Mouse (Mus musculus): Measurements from ENCODE around the gene Efcab7. TPM values are rescaled to one million over a fixed set of nuclear protein-coding genes. Genes with fewer than 3 reads are reported as not detected.

Efcab7 gene
- total and polyA plus RNA-seq, 3 experiments, result 10.6 to 57.0 (median 14.6) TPM

- TF ChIP-seq EP300 (IDR thresholded peaks at IDR 0.05; ENCODE audit: low read length) (no peak), MAZ (IDR thresholded peaks at IDR 0.05; ENCODE audit: low read depth, low read length) (no peak), MEF2A (IDR thresholded peaks at IDR 0.05; ENCODE audit: borderline replicate concordance, low read depth, low read length) (peak; percentile 25; the same call in 1 of the 2 replicates), SMC3 (IDR thresholded peaks at IDR 0.05; ENCODE audit: low read depth, low read length) (peak; percentile 41), JUND (conservative IDR thresholded peaks at IDR 0.05; ENCODE audit: low read depth, low read length) (peak; percentile 63; the same call in 1 of the 2 replicates), E2F4 (IDR thresholded peaks at IDR 0.05; ENCODE audit: insufficient replicate concordance, low read depth, low read length) (no peak), ZKSCAN1 (IDR thresholded peaks at IDR 0.05; ENCODE audit: borderline replicate concordance, low read depth, low read length) (no peak), BHLHE40 (IDR thresholded peaks at IDR 0.05; ENCODE audit: low read depth, low read length) (peak; percentile 81), USF2 (conservative IDR thresholded peaks at IDR 0.05; ENCODE audit: low read depth, low read length) (no peak), CHD1 (IDR thresholded peaks at IDR 0.05; ENCODE audit: low read depth, low read length) (no peak), KAT2A (IDR thresholded peaks at IDR 0.05; ENCODE audit: insufficient replicate concordance, low read length) (no peak), RAD21 (IDR thresholded peaks at IDR 0.05; ENCODE audit: low read depth, low read length) (peak; percentile 56), ELF1 (IDR thresholded peaks at IDR 0.05; ENCODE audit: low read depth, low read length) (no peak), USF1 (IDR thresholded peaks at IDR 0.05; ENCODE audit: low read depth, low read length) (no peak), ZMIZ1 (IDR thresholded peaks at IDR 0.05; ENCODE audit: low read depth, low read length) (no peak)
Observed at GRCm38 (mm10) chr4:99941655-99942414, 112.8 kb downstream of the Efcab7 start (continued).

GRCm38 (mm10) chr4:99944606-99945005 is 115.6 kb downstream of the Efcab7 start:
- peak; percentile 76 for DNase-seq (ENCODE audit: extremely low read depth)
- H3K4me2 ChIP-seq (ENCODE audit: insufficient read depth, low read depth, poor library complexity, severe bottlenecking), result peak overlapping the region; percentile 66
- no peaks in the 10 kb centered on the region for H3K79me2 ChIP-seq (replicated peaks; ENCODE audit: control insufficient read depth, extremely low read depth, insufficient read depth, poor library complexity, severe bottlenecking)
- no peak overlapping the region for H3K4me3 ChIP-seq (replicated peaks in 1 of 3; ENCODE audit: low read depth in 2 of 3, low read length in 2 of 3, poor library complexity in 1 of 3)
- dilution Hi-C loops (cut with MboI; ENCODE audit: extremely low pct_ligation_motif_present, extremely low pct_unique_long_range_greater_than_20kb, low sequenced_read_pairs), result no loop called here
- H3K27ac ChIP-seq (ENCODE audit: insufficient read depth, low read depth), result peak overlapping the region; percentile 38; the same call in 1 of the 2 replicates
- H3K4me1 ChIP-seq (ENCODE audit: control insufficient read depth in 1 of 2, insufficient read depth in 2 of 2), result peaks cover 20 to 86% of the 10 kb centered on the region in 2 experiments
- H3K36me3 ChIP-seq (replicated peaks in 1 of 2; ENCODE audit: control insufficient read depth in 1 of 2, insufficient read depth in 1 of 2, low read length in 1 of 2), result peaks cover 0 to 21% of the 10 kb centered on the region in 2 experiments
- in situ Hi-C loops (cut with MboI; ENCODE audit: low pct_ligation_motif_present, low pct_unique_long_range_greater_than_20kb, low sequenced_read_pairs), result no loop called here
- no peak overlapping the region for H3K9ac ChIP-seq (ENCODE audit: insufficient read depth, low read depth)
- no peaks in the 10 kb centered on the region for H3K27me3 ChIP-seq (replicated peaks)
- no peaks in the 10 kb centered on the region for H3K9me3 ChIP-seq (replicated peaks; ENCODE audit: low read length)
- TF ChIP-seq MYC (IDR thresholded peaks at IDR 0.05; ENCODE audit: low read depth, low read length), result no peak; the same call in 1 of the 2 replicates
- TF ChIP-seq PAX5 (IDR thresholded peaks at IDR 0.05; ENCODE audit: low read length), result no peak
- TF ChIP-seq JUN (IDR thresholded peaks at IDR 0.05; ENCODE audit: insufficient read depth, low read depth, low read length), result no peak
- no peak for TF ChIP-seq NRF1 (IDR thresholded peaks at IDR 0.05; ENCODE audit: low read depth, low read length)
- TF ChIP-seq JUND (conservative IDR thresholded peaks at IDR 0.05; ENCODE audit: low read depth, low read length), result no peak
- no peak for TF ChIP-seq CHD2 (IDR thresholded peaks at IDR 0.05; ENCODE audit: low read length)
- no peak for TF ChIP-seq POLR2AphosphoS2 (IDR thresholded peaks at IDR 0.05; ENCODE audit: low read depth, low read length)
- TF ChIP-seq MEF2A (IDR thresholded peaks at IDR 0.05; ENCODE audit: borderline replicate concordance, low read depth, low read length), result 0 out of 2 replicates have a peak, but pooled peaks have one; percentile 24
- TF ChIP-seq TBP (conservative IDR thresholded peaks at IDR 0.05; ENCODE audit: low read depth, low read length), result no peak
- TF ChIP-seq EP300 (IDR thresholded peaks at IDR 0.05; ENCODE audit: low read length), result peak; percentile 11
- TF ChIP-seq POLR2A (IDR thresholded peaks at IDR 0.05; ENCODE audit: low read depth, low read length), result no peak
- no peak for TF ChIP-seq RCOR1 (conservative IDR thresholded peaks at IDR 0.05; ENCODE audit: low read depth, low read length)
- TF ChIP-seq CTCF (conservative IDR thresholded peaks at IDR 0.05 in 1 of 2, IDR thresholded peaks at IDR 0.05 in 1 of 2; ENCODE audit: low read depth in 2 of 2, low read length in 2 of 2), result no peak
- peak; percentile 37; the same call in 1 of the 2 replicates for TF ChIP-seq USF1 (IDR thresholded peaks at IDR 0.05; ENCODE audit: low read depth, low read length)
- no peak for TF ChIP-seq RAD21 (IDR thresholded peaks at IDR 0.05; ENCODE audit: low read depth, low read length)
- no peak for TF ChIP-seq UBTF (IDR thresholded peaks at IDR 0.05; ENCODE audit: low read depth, low read length)
- TF ChIP-seq ZNF384 (IDR thresholded peaks at IDR 0.05; ENCODE audit: low read depth, low read length), result no peak
- TF ChIP-seq GABPA (IDR thresholded peaks at IDR 0.05; ENCODE audit: insufficient replicate concordance, low read depth, low read length), result no peak
- TF ChIP-seq MAFK (IDR thresholded peaks at IDR 0.05; ENCODE audit: insufficient replicate concordance, low read length), result no peak
- TF ChIP-seq USF2 (conservative IDR thresholded peaks at IDR 0.05; ENCODE audit: low read depth, low read length), result peak; percentile 11; the same call in 1 of the 2 replicates
- 0 out of 2 replicates have a peak, but pooled peaks have one; percentile 31 for TF ChIP-seq SIN3A (IDR thresholded peaks at IDR 0.05; ENCODE audit: low read length)
- TF ChIP-seq MAX (IDR thresholded peaks at IDR 0.05; ENCODE audit: low read length), result no peak; the same call in 1 of the 2 replicates
- no peak for TF ChIP-seq SMC3 (IDR thresholded peaks at IDR 0.05; ENCODE audit: low read depth, low read length)
- TF ChIP-seq MAZ (IDR thresholded peaks at IDR 0.05; ENCODE audit: low read depth, low read length), result 0 out of 2 replicates have a peak, but pooled peaks have one; percentile 12
- no peak for TF ChIP-seq ZKSCAN1 (IDR thresholded peaks at IDR 0.05; ENCODE audit: borderline replicate concordance, low read depth, low read length)
- no peak for TF ChIP-seq E2F4 (IDR thresholded peaks at IDR 0.05; ENCODE audit: insufficient replicate concordance, low read depth, low read length)
- TF ChIP-seq HCFC1 (IDR thresholded peaks at IDR 0.05; ENCODE audit: low read depth, low read length), result no peak
- peak; percentile 28; the same call in 1 of the 2 replicates for TF ChIP-seq MXI1 (IDR thresholded peaks at IDR 0.05; ENCODE audit: low read depth, low read length)
- TF ChIP-seq ELF1 (IDR thresholded peaks at IDR 0.05; ENCODE audit: low read depth, low read length), result no peak

All from CH12.LX (cell line).